Mouse (Mus musculus) right cerebral cortex, adult 2 months (tissue): ENCODE results near the gene Rap2a.

Experiments used
- DNase-seq, 2 experiments: peaks; one replicate each; pipeline ENCODE4 v3.0.0; 2021 to 2022; ENCODE audit warnings: low spot score in 2 of 2

The Rap2a gene

DNA sequence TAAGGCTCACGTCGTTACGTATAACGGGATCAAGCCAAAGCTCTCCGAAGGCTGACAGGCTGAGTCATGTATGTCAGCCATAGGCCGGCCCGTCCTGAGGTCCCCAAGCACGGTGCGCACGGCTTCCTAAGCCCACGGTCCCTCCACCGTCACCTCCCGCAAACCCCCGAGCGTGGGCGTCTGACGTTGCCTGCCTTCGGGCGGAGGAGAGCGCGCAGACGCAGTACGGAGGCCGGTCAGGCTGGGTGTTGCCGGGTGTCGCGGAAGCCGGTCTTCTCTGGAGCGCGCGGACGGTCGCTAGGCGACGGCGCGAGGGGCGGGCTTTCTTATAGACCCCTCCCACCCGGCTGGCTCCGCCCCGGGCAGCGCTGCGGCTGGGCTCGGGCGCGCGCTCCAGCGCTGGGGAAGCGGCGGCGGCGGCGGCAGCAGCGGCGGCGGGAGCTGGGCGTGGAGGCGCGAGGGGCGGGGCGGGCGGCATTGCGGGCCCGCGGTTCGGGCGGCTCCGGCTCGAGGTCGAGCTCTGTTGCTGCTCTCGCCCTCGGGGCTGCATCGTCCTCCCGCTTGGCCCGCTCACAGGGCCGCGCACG, at the start of gene Rap2a:
TSS of gene Rap2a (plus strand) at position 463 of the 587 bp plus-strand sequence.
- DNase-seq, result peak; percentile 96 to 98

DNA sequence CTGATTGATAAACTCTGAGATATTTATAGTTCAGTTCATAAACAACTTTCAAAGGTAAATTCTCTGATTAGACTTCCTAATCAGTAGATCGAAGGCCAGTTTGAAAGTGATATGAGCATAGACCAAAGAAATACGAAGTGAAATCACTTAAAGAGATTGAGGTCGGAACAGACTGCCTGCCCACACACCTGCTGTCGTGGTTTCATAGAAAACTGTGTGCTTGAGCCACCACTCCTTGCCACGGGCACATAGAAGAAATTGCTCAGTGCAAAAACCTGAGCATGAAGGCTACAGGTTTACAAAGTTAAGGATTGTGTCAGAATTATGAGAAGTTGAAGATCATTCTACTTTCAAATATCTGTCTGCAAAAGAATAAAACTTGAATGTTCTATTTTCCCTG, 49.7 kb upstream of the Rap2a start:
- DNase-seq, result peak; percentile 61 to 76

DNA sequence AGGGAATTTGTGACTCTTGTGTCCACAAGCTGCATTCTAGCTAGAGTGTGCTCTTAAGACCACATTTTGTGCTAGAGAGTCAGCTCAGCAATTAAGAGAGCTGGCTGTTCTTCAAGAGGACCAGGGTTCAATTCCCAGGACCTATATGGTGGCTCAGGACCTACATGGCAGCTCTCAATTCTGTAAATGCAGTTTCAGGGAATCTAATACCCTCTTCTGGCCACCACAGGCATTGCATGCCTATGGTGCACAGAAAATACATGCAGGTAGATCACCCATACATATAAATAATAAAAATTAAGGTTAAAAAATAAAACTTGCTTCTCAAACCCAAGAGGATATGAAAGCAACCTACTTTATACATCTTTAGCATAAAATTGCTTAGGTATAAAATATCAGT, 45.5 kb upstream of the Rap2a start:
- DNase-seq, result no peak

DNA sequence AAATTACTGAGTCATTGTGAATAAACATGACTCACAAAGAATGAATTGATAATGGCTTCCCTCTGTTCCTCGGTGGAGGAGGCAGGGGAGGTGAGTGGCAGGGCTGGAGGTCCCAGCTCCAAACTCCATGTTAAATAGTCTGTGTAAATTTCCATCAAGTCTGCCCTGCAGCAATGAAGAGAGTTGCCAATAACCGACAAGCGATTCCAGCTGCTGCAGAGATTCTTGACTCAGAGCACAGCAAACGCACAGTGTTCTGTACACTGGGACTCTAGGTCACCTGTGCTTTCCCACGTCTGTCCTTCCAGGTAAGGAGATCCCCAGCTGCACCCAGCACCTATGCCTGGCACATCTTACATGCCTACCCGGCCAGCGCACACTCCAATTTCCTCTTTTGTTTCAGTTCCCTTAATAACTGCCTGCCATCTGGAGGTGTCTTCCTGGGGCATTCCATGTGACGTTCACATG, 44.3 kb upstream of the Rap2a start:
- DNase-seq, result peak in 1 of 2 experiments; percentile 16

DNA sequence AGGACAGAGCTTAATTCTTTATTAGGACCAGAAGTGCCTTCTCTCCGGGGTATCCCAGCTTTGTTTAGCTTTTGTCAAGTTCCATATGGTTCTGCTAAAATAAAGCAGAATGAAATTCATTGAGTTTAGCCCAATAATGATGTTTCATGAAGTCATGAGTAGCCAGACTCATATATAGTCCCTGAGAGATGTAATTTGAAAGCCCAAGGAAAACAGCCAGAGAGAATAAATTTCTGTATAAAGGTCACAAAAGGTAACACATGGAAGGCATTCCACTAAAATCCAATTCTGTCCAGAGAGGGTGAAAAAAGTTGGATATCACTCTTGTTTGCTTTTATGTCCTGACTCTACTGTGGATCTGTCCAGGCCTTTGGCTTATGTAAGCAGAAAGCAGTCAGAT, 43.4 kb upstream of the Rap2a start:
- DNase-seq, result no peak

DNA sequence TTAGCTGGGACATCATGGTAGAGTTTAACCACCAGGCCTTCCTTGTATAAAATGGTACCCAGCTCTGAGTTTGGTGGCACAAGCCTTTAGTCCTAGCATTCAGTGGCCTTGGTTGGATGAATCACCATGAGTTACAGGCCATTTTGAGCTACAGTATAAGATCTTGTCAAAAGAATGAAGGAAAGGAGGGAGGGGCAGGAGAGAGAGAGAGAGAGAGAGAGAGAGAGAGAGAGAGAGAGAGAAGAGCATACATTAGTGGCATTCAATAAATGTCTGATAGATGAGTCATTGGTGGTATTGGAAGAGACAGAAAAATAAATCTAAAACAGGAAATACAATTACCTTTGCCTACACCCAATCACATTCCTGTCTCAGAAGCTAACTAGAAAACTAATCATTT, 37.5 kb upstream of the Rap2a start:
- DNase-seq, result no peak

DNA sequence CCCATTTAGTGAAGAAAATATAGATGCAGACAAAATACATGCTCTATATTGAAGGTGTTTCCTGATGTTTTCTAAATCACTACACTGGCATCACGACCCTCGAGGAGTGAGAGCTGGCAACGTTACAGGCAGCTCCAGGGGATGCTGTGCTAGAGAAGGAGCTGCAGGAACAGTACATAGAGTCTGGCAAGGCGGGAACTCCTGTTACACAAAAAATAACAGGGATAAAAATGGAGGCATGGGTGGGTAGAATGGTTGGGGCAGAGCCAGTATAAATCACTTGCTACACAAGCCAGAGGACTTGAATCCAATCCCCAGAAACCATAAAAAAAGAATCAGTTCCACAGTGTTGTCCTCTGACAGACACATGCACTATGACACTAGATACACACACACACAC, 37.0 kb upstream of the Rap2a start:
- peak in 1 of 2 experiments; percentile 19 for DNase-seq

DNA sequence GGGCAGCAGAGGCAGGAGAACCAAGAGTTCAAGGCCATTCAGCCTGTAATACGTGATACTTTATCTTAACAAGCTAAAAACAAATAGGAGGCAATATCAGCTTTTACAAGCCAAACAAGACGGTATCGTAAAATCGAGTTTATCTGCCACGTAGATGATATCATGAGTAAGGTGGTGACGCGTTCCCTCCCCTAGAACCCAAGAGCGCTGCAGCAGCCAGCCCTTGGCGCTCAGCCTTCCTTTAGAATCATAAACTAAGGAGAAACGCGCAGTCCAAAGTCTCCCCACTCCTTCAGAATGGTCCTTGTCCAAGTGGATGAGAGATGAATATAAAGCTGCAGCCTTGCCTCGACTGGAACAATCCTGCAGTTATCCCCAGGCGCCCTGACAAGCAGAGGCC, 36.4 kb upstream of the Rap2a start:
- no peak for DNase-seq

DNA sequence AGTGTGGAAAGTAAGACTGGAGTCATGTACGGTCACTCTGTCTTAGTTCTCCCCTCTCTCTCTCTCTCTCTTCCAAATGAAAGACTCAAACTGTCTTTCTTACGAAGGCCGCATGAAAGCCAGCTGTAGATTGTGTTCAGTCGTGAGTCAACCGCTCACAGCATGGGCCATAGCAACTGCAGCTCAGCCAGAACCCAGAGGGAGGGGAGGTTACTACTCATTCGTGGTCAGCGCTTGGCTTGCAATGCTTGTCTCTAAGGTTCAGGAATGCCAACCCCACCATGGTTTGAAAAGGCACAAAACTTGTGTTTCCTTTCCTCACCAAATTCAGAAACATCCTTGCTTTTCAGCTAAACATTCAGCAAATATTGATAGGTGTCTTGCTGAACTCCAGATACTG, 24.0 kb upstream of the Rap2a start:
- no peak for DNase-seq

DNA sequence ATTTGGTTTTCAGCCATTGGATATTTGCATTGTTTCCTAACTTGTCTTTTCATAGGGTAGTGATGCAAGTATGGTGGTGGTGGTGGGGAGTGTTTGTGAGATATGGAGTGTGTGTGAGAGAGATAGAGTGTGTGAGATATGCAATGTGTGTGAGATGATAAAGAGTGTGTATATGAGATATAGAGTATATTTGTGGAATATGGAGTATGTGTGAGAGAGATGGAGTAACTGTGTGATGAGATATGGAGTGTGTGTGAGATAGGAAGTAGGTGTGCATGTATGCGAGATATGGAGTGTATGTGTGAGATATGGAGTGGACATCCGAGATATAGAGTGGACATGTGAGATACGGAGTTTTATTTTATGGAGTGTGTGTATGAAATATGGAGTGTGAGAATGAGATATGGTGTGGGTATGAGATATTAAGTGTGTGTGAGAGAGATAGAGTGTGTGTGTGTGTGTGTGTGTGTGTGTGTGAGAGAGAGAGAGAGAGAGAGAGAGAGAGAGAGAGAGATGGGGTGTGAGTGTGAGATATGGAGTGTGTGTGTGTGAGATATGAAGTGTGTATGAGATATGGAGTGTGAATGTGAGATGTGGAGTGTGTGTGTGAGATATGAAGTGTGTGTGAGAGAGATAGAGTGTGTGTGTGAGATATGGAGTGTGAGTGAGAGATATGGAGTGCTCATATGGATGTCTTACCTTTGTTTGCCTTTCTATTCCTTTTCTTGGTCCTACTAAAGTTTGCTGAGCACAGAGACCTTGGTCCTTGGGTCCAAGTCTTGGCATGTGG, 14.1 kb upstream of the Rap2a start:
- no peak for DNase-seq

DNA sequence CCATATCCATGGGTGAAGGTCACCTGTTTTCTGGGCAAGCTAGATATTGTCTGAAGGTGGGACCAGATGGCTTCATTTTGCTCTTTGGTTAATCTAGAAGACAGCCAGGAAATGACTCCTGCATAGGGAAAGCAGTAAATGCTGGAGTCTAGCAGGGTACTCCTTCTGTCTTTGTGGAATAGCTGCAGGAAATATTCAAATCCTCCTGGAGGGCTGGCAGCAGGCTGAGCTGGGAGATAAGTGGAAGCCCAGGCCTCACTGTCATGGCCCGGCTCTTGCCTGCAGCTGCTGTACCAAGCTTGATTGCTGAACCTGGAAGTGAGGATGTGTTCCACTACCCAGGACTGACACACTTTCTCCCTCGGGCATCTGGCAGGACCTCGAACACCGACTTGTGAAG, 11.4 kb upstream of the Rap2a start:
- no peak for DNase-seq

DNA sequence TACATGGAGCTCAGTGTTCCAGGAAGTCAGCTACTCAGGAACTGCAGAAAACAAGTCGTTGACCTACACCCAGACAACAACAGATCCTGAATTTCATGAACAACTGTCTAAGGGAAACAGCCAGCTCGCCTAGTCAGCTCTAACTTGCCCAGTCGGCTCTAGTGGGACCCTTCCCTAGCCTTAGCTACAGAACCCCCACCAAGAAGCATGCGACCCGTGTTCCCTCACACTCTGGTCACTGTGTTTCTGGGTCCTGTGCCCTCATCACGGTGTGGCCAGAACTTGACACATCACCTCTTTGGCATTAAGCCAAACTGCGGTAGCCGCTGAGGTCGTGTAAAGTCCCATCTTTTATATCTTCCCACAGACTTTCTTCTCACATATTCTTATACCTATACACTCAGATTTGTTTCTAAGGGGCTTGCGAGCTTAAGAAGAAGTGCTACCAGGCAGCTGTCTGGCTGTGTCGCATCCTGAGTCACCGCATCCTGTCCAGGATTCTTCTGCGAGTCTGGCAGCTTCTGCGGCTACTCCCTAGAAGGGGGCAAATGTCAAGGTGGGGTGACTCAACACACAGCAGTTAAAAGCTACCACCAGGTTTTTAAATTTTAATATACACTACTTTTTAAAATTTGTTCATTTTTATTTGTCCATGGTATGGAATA, 9.0 kb upstream of the Rap2a start:
- no peak for DNase-seq

DNA sequence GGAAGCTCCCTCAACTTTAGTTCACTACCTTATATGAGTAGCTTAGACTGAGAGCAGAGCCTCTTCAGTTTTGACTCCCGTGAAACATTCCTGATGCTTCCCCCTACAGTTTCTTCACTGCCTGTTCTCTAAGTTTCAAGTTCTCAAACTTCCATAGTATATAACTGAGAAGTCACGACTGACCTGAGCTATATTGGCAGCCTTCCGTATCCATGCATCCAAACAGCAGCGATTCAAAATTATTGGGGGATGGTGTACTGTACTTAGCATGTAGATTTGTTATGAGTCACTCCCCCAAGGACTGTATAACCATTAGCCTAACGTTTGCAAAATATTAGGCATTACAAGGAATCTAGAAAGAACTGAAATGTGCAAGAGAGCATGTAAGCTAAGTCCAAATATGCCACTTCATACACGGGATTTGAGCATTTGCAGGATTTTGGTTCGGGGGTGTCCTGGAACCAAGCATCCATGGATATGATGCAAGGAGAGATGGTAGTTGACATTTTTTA, 2.0 kb upstream of the Rap2a start:
- DNase-seq, result no peak

DNA sequence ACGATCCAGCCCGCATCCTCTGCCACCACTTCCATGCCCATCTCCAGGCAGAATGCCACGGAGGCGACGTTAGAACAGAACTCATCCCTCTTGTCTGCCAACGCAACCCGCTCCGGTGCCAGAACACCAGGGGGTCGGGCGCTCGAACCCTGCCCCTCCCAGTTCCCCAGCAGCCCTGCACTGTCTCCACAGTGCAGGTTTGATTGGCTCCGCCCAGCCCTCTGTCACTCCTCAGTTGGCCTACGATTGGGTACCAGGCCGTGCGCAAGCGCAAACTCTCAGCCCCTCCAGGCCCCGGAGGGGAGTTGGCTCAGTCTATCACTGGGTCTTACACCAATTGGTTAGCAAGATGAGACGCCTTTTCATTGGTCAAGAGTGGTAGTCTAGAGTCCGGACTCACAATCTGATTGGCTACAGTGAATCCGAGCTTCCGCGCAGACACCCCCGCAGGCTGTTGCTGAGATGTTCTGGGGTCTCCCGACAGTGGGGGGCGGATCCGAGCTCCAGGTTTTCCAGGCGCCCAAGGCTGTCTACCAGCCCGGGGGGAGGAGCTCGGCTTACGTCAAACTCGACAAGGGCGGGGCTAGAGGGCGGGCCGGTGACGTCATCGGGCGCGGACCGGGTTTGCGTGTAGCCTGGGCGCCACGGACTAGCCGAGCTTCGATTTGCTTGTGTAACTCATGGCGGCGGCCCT, 809 bp upstream of the Rap2a start:
- DNase-seq, result peak; percentile 99

DNA sequence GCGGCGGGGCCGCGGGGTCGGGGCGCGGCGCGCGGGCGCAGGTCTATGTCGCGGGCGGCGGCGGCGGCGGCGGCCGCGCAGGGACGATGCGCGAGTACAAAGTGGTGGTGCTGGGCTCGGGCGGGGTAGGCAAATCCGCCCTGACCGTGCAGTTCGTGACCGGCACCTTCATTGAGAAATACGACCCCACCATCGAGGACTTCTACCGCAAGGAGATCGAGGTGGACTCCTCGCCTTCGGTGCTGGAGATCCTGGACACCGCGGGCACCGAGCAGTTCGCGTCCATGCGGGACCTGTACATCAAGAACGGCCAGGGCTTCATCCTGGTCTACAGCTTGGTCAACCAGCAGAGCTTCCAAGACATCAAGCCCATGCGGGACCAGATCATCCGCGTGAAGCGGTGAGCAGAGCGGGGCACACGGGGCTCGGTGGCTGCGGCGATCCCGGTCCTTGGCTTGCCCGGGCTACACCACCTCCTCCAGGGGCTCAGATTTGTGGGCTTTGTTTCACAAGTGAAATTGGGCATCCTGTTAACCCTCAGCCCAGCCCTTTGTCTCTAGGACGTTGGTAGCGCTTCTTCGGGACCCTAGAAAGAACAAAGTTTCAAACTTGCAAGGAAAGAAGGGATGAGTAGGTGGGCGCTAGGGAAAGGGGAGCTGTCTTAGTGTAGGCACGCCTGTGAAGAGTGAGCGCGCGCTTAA, 547 bp downstream of the Rap2a start:
- no peak for DNase-seq

DNA sequence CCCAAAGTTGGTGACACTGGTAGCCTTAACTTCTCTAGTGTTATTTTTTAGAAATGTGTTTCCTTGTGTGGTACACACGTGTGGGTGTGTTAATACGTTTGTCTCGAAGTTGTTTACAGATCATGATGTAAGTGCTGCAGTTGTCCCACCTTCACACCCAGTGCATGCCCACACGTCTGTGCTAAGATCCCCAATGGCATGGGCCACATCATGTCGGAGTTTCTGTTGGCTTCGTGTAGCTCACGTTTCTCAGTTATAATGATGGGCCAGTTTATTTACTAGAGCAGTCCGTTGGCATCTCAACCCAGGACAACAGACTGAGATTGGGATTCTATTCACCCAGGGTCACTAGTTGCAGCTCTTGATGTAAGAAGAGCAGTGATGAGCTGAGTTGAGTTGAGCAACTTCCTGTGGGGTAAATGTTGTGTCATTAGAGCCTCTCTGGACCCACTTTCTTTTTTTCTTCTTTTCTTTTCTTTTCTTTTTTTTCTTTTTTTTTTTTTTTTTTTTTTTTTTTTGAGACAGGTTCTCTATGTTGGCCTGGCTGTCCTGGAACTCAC, 2.2 kb downstream of the Rap2a start:
- no peak for DNase-seq

DNA sequence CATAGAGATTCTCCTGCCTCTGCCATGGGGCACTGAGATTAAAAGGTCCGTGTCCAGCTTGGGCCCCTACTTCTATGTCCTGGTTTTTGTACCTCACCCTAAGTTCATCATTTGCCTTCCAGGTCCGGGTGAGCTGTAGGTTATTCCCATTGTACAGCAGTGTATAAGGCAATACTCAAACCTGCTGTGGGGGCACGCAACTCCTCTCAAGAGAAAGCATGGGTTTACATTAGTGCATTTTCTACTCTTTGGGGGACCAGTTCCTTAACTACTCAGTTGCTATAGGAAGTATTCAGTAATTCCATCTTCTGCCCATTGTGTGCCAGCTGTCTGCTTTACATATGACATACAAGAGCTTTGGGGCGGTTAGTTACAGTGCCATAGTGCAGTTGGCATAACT, 2.7 kb downstream of the Rap2a start:
- DNase-seq, result no peak

DNA sequence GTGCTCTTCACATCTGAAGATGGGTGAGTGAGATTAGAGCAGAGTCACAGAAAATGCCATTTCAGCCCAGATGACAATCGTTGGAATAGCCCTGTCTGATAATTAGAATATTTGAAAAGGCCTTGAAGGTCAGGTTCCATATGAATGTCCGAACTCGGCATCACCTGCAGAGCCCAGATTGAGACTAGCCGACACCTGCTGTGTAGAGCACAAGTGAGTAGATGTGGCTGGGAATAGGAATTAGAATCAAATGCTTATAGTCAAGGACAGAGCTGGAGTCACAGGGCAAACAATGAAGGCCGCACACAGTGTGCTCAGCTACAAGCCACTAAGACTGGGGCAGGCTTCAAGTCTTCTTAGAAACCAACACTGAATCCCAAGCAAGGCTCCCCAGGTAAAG, 6.3 kb downstream of the Rap2a start:
- no peak for DNase-seq

DNA sequence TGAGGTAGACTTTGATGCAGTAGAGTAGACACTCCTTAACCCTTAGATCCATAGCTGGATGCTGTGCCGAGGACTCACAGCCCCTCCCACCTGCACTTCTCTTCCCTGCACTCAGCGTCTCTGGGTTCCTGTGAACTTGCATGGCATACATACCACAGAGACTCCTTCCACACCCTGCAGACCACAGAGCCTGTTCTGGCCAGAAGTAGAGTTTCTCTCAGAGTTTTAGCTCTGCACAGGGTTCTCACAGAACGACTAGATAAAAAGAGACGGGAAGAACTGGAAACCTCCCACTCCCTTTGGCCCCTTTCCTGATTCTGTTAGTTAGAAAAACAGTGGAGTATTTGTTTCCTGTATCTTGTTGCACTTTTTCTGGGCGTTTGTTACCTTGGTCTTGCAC, 18.0 kb downstream of the Rap2a start:
- no peak for DNase-seq

DNA sequence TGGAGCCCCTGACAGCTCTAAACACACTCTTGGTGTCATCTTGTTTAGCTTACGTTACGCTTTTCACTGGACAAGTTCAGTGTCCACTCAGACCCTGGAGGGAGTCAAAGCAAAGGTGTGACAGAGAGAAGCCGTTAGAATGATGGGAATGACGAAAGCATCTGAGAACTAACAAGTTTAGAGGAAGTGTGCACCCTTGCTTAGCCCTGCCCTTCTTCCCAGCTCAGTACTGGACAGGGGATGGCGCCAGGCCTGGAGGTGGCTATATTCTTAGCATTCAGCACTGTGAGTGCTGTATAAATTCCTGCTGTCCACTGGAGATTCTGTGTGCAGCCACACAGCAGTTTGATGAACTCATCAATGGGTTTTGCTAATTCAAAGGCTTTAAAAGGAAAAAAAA, 18.6 kb downstream of the Rap2a start:
- no peak for DNase-seq

DNA sequence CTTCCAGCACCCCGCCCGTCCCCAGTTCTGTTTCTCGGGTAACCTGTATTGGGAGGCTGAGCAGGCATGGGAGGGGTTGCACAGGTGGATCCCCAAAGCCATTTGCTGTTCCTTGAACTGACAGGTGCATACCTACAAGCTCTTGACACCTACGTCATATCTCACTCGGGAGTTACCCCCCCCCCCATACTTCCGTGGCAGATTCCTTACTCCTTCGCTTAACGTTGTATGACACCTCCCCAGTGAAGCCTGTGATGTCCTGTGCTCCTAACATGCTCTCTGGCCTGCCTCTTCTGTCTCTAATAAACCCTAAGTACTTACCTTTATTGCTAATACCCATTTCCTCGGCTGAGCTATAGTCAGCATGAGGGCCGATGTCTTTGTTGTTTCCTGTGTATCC, 20.9 kb downstream of the Rap2a start:
- no peak for DNase-seq
